Mouse (Mus musculus) ovary, adult 2 months (tissue): ENCODE data around the gene Cep44. TPM values are rescaled to one million over a fixed set of nuclear protein-coding genes. Genes with fewer than 3 reads are reported as not detected.

Experiments used
- polyA plus RNA-seq: library from polyadenylated mRNA; depleted of rRNA; stranded (reverse); fragments of >200 nt; gene quantifications from 2 replicates; pipeline ENCODE4 v1.2.3, GENCODE M21; 2012; rRNA removed

Cep44 gene
- 8.0 and 8.2 TPM in 2 replicates for polyA plus RNA-seq

DNA sequence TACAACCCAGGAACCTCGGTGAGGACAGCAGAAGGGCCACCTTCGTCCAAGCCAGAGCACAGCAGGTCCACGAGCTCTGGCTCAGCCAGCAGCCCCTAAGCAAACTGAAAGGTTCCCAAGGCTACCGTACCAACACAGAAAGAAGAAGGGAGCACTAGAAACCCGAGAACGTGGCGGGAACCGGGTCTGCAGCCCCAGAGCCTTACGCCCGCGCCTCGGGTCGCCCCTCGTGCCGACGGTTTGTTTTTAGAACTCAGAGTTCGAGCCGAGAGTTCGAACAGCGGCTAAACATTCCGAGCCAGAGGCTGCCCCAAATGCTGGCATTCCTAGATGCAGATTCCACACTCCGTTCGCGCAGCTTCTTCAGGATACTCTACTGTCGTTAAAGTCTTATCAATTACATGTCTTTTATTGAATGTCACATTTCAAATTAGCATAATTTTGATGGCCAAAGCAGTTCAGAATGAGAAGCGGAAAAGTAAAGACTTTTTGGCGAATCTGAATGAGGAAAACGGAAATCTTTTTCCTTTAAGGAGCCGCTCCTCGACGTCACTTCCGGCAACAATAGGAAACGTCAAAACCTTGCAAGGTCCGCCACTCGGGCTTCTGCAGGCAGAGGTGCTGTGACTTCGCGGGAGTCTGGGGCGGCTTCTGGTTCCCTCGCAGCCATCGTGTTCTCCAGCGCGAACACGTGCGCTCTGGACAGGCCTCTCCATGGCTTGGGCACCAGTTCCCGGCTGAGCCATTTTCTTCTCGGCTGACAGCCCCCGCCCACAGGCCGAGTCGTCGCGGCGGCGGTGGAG lies at the start of gene Cep44, which contains the start of gene Fbxo8:
TSS of gene Cep44 (minus strand) at position 490 of the 803 bp plus-strand sequence.
TSS of gene Fbxo8 (plus strand) at position 533 of the 803 bp plus-strand sequence.

Other genes with a start within 250 kb of the Cep44 start
- 12.3 and 28.1 TPM in 2 replicates for gene Fbxo8, start within 50 bp of the Cep44 start, polyA plus RNA-seq